Mouse (Mus musculus) spleen, adult 12 weeks (tissue): ENCODE data around the gene Nfkb2.

ENCODE experiments used
- DNase-seq: peaks from one replicate; pipeline ENCODE4 v3.0.0; 2022; ENCODE audit warnings: low spot score

Nfkb2 gene

DNA sequence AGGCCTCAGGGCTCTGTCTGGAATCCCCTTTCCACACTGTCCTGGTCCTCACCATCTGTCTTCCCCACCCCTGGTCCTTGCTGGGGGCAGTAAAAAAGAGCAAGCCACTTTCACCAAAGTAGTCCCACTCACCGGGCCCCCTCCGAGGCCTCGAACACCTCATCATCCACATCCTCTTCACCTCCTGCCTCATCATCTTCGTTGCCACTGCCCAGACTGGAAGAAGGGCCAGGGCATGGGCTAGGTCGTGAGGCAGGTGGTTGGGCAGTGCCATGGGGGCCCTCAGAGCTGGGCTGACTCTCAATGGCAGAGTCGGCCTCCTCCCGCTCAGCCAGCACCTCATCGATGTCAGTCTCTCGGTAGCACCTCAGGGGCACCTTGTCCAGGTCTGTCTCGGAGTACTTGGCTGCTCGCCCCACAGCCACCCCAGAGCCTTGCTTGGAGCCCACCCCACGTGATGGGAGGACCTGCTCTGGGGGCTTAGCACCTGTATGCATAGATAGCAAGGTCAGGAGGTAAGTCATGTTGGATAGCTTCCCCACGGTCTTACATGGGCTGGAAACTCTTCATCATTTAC, 19.0 kb downstream of the Nfkb2 start:
- no peak for DNase-seq

GRCm38 (mm10) chr19:46323716-46324115, 19.6 kb downstream of the Nfkb2 start:
- no peak for DNase-seq

GRCm38 (mm10) chr19:46324366-46324765, 20.2 kb downstream of the Nfkb2 start:
- DNase-seq = no peak

GRCm38 (mm10) chr19:46324918-46325317, 20.8 kb downstream of the Nfkb2 start:
- DNase-seq = no peak

GRCm38 (mm10) chr19:46326019-46326755, 22.1 kb downstream of the Nfkb2 start:
- DNase-seq = no peak

- peak; percentile 45 for DNase-seq
Observed at GRCm38 (mm10) chr19:46326756-46327305, 22.7 kb downstream of the Nfkb2 start, which contains the start of gene Psd. Gene Psd (minus strand): TSS chr19:46327156.

GRCm38 (mm10) chr19:46327531-46328064, 23.5 kb downstream of the Nfkb2 start:
- DNase-seq = no peak

GRCm38 (mm10) chr19:46328081-46329030, 24.2 kb downstream of the Nfkb2 start, which contains the start of gene Fbxl15:
Gene Fbxl15 (plus strand): TSS chr19:46328184.
- peak; percentile 90 for DNase-seq

DNA sequence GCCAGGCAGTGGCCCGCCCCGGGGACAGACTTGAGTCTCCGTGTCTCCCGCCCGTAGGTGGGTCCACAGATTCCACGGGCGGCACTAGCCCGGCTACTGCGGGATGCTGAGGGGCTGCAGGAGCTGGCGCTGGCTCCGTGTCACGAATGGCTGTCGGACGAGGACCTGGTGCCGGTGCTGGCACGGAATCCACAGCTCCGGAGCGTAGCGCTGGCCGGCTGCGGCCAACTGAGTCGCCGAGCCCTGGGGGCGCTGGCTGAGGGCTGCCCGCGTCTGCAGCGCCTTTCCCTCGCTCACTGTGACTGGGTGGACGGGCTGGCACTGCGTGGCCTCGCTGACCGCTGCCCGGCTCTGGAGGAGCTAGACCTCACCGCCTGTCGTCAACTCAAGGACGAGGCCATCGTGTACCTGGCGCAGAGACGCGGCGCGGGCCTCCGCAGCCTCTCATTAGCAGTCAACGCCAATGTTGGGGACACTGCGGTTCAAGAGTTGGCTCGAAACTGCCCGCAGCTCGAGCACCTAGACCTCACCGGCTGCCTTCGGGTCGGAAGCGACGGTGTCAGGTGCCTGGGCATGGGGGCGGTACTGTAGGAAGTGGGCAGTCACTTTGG, 25.0 kb downstream of the Nfkb2 start:
- no peak for DNase-seq

GRCm38 (mm10) chr19:46329951-46330350, 25.8 kb downstream of the Nfkb2 start:
- peak; percentile 71 for DNase-seq

- DNase-seq = no peak
Observed at GRCm38 (mm10) chr19:46330696-46331095, 26.6 kb downstream of the Nfkb2 start.

- no peak for DNase-seq
Observed at GRCm38 (mm10) chr19:46331326-46331725, 27.2 kb downstream of the Nfkb2 start.

DNA sequence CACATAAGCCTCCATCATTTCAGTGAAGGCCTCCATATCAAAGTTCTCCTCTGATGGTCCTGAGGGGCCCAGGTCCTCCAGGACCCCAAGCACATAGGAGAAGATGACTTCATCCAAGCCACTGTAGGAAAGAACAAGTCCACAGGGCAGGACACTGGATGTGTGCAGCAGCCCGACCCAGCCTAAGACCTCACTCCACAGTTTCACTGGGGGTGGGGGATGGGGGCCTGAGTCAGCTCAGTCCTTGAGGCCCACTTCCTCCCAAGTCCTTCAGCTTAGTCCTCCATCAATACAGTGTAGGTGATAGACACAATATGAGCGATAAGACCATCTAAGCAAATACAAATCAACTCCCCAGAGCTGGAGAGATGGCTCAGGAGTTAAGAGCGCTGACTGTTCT, 27.8 kb downstream of the Nfkb2 start:
- DNase-seq = no peak

DNA sequence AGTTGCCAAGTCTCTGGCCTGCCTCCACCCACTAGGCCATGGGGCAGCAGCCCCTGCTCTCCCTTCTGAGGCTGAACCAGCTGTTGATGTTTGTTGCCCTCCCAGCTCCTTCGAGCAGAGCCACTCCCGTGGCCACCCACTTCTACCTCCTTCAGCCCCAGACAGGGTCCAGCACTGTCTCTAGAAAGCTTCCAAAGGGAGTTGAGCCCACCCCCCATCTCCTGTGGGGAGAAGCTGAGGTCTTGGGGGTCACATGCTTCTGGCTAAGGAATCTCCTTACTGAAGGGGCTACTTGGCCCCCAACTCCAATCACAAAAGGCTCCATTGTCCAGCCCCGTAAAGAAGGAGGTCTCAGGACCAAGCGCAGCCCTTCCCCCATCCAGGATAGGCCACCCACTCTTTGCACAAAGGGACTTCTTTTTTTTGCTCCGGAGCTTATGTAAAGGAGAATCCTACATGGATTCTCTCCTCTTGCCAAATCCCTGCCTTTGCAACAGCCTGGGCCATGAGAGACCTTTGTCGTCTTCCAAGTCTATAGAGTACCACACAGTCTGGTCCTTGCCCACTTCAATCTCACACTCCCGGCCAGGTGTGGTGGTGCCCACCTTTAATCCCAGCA, 28.7 kb downstream of the Nfkb2 start:
- DNase-seq = no peak

GRCm38 (mm10) chr19:46333906-46334305, 29.8 kb downstream of the Nfkb2 start:
- no peak for DNase-seq

DNA sequence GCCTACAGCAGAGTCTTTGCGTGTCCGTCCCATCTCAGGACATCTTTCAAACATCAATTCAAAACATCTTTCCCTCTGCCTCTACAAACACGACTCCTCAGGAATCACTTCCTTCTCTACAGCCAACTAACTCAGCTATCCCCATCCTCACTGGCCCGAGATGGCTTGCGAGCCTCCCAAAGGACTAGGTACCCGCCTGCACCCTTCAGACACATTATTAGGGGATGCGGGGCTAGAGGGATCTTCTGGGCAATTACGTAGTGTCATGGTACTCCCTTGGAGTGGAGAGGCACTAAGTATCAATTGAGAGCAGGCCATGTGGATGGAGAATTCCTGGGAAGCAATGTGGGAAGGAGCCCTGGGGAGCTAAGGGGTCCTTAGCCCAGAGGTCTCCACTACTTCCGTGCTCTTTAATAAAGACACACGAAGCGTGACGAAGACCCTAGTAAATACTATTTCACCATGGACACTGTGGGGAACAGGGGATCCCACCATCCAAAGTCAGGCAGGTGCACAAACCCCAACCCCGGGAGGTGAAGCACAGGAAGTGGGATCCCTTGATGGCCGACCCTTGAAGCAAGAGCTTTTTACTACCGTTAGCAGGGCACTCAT, 33.7 kb downstream of the Nfkb2 start:
- no peak for DNase-seq

GRCm38 (mm10) chr19:46338331-46338936, 34.3 kb downstream of the Nfkb2 start, which contains the start of gene Cuedc2:
Gene Cuedc2 (minus strand): TSS chr19:46338702.
- DNase-seq = peak; percentile 91

- no peak for DNase-seq
Observed at GRCm38 (mm10) chr19:46338942-46339286, 34.8 kb downstream of the Nfkb2 start.

- no peak for DNase-seq
Observed at GRCm38 (mm10) chr19:46339287-46339971, 35.3 kb downstream of the Nfkb2 start.
